Mouse (Mus musculus) embryonic fibroblast, embryonic 13.5 days (primary cell): ENCODE measurements at regions not wholly inside any gene's neighbourhood (a gene's known extent, or its start where the extent isn't known, plus 50 kb on each side); places are given as distances from the start of the nearest gene placed in this dataset.

Experiments
- H3K27ac ChIP-seq: 2 replicates; pipeline ENCODE4 v1.5.1; 2012; ENCODE audit warnings: low read length, control low read depth, inconsistent platforms; ENCODE audit not compliant: insufficient read depth
- H3K4me1 ChIP-seq: 2 replicates; pipeline ENCODE4 v1.6.1; 2011; ENCODE audit warnings: low read length; ENCODE audit not compliant: control insufficient read depth, insufficient read depth
- H3K4me3 ChIP-seq: 2 replicates; pipeline ENCODE4 v1.5.1; 2011; ENCODE audit warnings: mild to moderate bottlenecking, control low read depth, low read length; ENCODE audit not compliant: insufficient read depth
- CTCF ChIP-seq: IDR thresholded peaks from 2 replicates; pipeline ENCODE4 v1.5.1; 2011; ENCODE audit warnings: mild to moderate bottlenecking, control low read depth, low read length, moderate library complexity, borderline replicate concordance; ENCODE audit not compliant: insufficient read depth
- POLR2A ChIP-seq: IDR thresholded peaks from 2 replicates; pipeline ENCODE4 v1.6.1; 2011; ENCODE audit warnings: low read depth, mild to moderate bottlenecking, control low read depth, low read length, moderate library complexity

DNA sequence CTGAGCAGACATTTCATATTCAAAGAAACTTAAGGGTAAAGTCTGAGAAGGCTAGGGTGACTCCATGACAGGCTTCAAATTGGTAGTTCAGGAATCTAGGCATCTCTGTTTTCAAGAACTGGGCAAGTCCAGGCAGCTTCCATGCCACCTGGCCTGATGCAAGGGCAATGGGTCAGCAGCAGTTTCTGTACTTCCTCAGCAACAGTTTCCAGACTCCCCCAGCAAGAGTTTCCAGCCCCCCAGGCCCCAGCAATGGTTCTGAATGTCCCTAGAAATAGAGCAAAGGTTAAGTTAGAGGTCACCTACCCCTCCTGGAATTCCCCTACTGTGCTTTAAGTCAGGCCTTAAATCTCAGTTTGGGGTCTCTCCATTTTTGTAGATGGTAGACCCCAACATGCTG is 203.6 kb upstream of the Nabp1 start:
- TF ChIP-seq CTCF (no peak), POLR2A (no peak)
- H3K4me1 ChIP-seq: no peaks in the 10 kb centered on the region

DNA sequence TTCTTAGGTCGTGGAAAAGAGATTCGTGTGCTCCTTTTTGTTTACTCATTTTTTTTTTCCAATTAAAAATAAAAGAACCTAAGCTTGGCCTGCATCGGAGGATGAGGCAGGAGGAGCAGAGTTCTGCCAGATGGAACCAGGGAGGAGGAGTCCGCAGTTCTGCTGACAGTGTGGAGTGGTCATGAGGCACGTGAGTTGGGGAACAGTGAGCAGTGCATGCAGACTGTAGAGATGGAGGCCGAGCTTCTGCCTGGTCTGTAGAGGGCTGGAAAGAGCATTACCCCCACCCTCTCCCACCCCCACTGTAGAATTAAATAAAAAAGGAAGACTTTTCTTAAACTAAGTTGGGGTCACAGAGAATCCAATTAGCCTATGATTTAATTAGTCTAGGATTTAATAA is 202.5 kb upstream of the Nabp1 start:
- Histone ChIP-seq H3K4me1 (no peaks in the 10 kb centered on the region), H3K4me3 (no peak overlapping the region), H3K27ac (no peak overlapping the region)
- no peak for TF ChIP-seq POLR2A
- TF ChIP-seq CTCF: no peak

More for the DNA sequence above, 203.6 kb upstream of the Nabp1 start:
- Histone ChIP-seq H3K4me3 (no peak overlapping the region), H3K27ac (no peak overlapping the region)

DNA sequence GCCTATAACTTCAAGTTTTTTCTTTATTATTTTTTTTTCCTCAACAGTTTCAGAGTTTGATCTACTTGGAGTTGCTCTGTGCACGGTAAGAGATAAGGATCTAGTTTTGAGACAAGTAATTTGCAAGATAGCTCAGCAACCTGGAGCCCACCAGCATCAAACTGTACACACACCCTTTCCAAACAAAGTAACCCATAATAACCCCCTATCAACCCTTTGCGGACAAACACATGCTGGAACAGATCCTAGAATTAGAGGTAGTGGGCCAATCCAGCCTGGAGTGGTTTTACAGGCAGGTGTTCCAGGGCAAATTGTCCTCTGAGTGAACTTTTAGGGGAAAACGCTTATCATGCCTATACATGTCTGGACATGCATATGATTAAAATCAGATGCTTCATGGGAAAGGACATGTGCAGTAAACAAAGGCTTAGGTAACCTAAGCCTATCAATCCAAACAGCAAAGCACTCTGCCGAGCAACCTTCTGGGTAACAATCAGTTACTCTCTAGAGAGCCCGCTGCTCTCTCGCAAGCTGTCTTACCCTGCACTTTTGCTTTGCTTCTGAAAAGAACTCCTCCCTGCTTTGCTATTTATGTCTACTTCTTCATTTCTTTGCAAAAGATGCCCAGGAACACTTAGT is 200.2 kb upstream of the Nabp1 start:
- H3K4me3 ChIP-seq: no peak overlapping the region
- TF ChIP-seq CTCF (no peak), POLR2A (no peak)
- H3K4me1 ChIP-seq: no peaks in the 10 kb centered on the region
- no peak overlapping the region for H3K27ac ChIP-seq

- no peak overlapping the region for H3K27ac ChIP-seq
- TF ChIP-seq POLR2A: no peak
- no peak for TF ChIP-seq CTCF
- H3K4me3 ChIP-seq: no peak overlapping the region
- H3K4me1 ChIP-seq: no peaks in the 10 kb centered on the region
Measured at GRCm38 (mm10) chr1:51677802-51678201, 199.6 kb upstream of the Nabp1 start.

- no peak overlapping the region for H3K27ac ChIP-seq
- TF ChIP-seq CTCF (no peak), POLR2A (no peak)
- no peaks in the 10 kb centered on the region for H3K4me1 ChIP-seq
- no peak overlapping the region for H3K4me3 ChIP-seq
Measured at GRCm38 (mm10) chr1:51671691-51672090, 193.5 kb upstream of the Nabp1 start.

GRCm38 (mm10) chr1:51671287-51671686 is 193.1 kb upstream of the Nabp1 start:
- no peaks in the 10 kb centered on the region for H3K4me1 ChIP-seq
- no peak overlapping the region for H3K4me3 ChIP-seq
- TF ChIP-seq POLR2A: no peak
- TF ChIP-seq CTCF: peak; percentile 45; the same call in 1 of the 2 replicates
- no peak overlapping the region for H3K27ac ChIP-seq

GRCm38 (mm10) chr1:51670009-51670408 is 191.8 kb upstream of the Nabp1 start:
- Histone ChIP-seq H3K27ac (no peak overlapping the region), H3K4me1 (no peaks in the 10 kb centered on the region), H3K4me3 (no peak overlapping the region)
- TF ChIP-seq CTCF (no peak), POLR2A (no peak)

GRCm38 (mm10) chr1:51668881-51669280 is 190.7 kb upstream of the Nabp1 start:
- H3K4me3 ChIP-seq: no peak overlapping the region
- H3K4me1 ChIP-seq: no peaks in the 10 kb centered on the region
- no peak overlapping the region for H3K27ac ChIP-seq
- no peak for TF ChIP-seq CTCF
- TF ChIP-seq POLR2A: no peak

GRCm38 (mm10) chr1:51660531-51660930 is 182.3 kb upstream of the Nabp1 start:
- no peak overlapping the region for H3K4me3 ChIP-seq
- TF ChIP-seq CTCF (no peak), POLR2A (no peak)

DNA sequence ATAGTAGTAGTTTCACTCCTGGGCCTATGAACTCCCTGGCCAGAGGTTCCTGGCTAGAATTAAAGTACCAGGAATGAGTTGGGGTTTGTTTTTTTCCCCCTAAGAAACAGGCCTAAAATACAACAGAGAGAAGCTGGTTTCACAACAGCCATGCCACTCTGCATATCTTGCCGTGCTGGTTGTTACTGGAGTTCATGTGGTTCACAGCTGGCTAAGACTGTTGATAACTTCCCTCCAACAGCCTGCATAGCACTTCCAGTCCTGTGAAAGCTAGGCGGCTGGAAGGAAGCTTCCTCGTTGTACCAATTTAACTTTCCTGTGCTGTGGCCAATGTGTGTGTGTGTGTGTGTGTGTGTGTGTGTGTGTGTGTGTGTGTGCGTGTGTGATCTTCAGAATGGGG is 179.0 kb upstream of the Nabp1 start:
- H3K4me3 ChIP-seq: no peak overlapping the region
- no peaks in the 10 kb centered on the region for H3K4me1 ChIP-seq
- no peak for TF ChIP-seq POLR2A
- no peak for TF ChIP-seq CTCF
- no peak overlapping the region for H3K27ac ChIP-seq

More at GRCm38 (mm10) chr1:51660531-51660930, 182.3 kb upstream of the Nabp1 start:
- Histone ChIP-seq H3K27ac (no peak overlapping the region), H3K4me1 (no peaks in the 10 kb centered on the region)

GRCm38 (mm10) chr1:51650653-51650995 is 172.4 kb upstream of the Nabp1 start:
- TF ChIP-seq POLR2A (no peak), CTCF (no peak)
- Histone ChIP-seq H3K27ac (no peak overlapping the region), H3K4me1 (no peaks in the 10 kb centered on the region)

More at GRCm38 (mm10) chr1:51650653-51650995, 172.4 kb upstream of the Nabp1 start:
- no peak overlapping the region for H3K4me3 ChIP-seq
